Mouse (Mus musculus) neural tube, embryonic 15.5 days (tissue): ENCODE measurements around the gene Rps23. TPM values are rescaled to one million over a fixed set of nuclear protein-coding genes. Genes with fewer than 3 reads are reported as not detected.

ENCODE experiments used
- ATAC-seq: fragments of 200-750 bp; cut with Nextera tagmentation; 2 replicates; pipeline ENCODE4 v1.8.0; 2017; ENCODE audit warnings: mild to moderate bottlenecking, moderate TSS enrichment, moderate library complexity; ENCODE audit not compliant: low FRiP score
- H3K27ac ChIP-seq: fragments of 300-500 bp; sonication (generic); replicated peaks from 2 replicates; pipeline ENCODE4 v1.5.1; 2015; ENCODE audit warnings: mild to moderate bottlenecking, inconsistent platforms
- H3K27me3 ChIP-seq: fragments of 300-500 bp; sonication (generic); replicated peaks from 2 replicates; pipeline ENCODE4 v1.6.1; 2015; ENCODE audit warnings: inconsistent platforms
- H3K36me3 ChIP-seq: fragments of 300-500 bp; sonication (generic); 2 replicates; pipeline ENCODE4 v1.6.1; 2015; ENCODE audit warnings: inconsistent platforms
- H3K4me1 ChIP-seq: fragments of 300-500 bp; sonication (generic); 2 replicates; pipeline ENCODE4 v1.6.1; 2015; ENCODE audit warnings: inconsistent platforms
- H3K4me2 ChIP-seq: fragments of 300-500 bp; sonication (generic); 2 replicates; pipeline ENCODE4 v1.6.1; 2015; ENCODE audit warnings: inconsistent platforms, mild to moderate bottlenecking, moderate library complexity
- H3K4me3 ChIP-seq: fragments of 300-500 bp; sonication (generic); replicated peaks from 2 replicates; pipeline ENCODE4 v1.5.1; 2015; ENCODE audit warnings: mild to moderate bottlenecking, inconsistent platforms
- H3K9ac ChIP-seq: fragments of 300-500 bp; sonication (generic); replicated peaks from 2 replicates; pipeline ENCODE4 v1.6.1; 2015; ENCODE audit warnings: mild to moderate bottlenecking, inconsistent platforms
- H3K9me3 ChIP-seq: fragments of 300-500 bp; sonication (generic); replicated peaks from 2 replicates; pipeline ENCODE4 v1.6.1; 2016; ENCODE audit warnings: inconsistent platforms
- WGBS: fragments of 180-500 bp; shearing (Covaris S2); methylation state at CpG from one replicate; pipeline ENCODE4 v1.1.7; 2015; ENCODE audit warnings: mixed read lengths; 5-methylcytosine and 5-hydroxymethylcytosine counted together
- polyA plus RNA-seq: library from polyadenylated mRNA; unstranded; fragments of >200 nt; fragmentation: Nextera tagmentation; extraction: Ambion mirVana; gene quantifications from 2 replicates; pipeline ENCODE4 v1.2.1, GENCODE M21; 2015

The Rps23 gene
- polyA plus RNA-seq, 1 experiment from 2014 or later: 107 TPM

DNA sequence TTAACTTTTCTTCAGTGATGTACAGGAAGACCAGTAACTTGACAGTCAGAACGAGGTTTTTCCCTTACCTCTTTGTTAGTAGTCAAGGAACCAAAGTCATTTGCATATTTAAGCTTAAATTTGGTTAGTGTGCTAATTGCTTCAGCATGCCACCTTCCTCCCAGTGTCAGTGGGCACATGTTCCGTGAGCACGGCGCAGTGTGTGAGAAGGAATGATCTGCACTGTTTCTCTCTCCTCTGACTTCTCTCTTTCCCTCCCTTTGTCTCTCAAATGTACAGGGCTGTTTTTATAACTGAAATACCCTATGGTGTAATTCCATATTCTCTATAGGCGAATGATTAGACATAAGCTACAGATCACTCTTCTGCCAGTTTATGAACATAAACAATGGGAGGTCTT, 16.8 kb downstream of the Rps23 start:
- WGBS: 79% methylated on average over 5 of the region's 5 CpGs
- Histone ChIP-seq H3K4me2 (no peak overlapping the region), H3K4me1 (no peaks in the 10 kb centered on the region), H3K27me3 (no peaks in the 10 kb centered on the region), H3K4me3 (no peak overlapping the region), H3K9ac (no peak overlapping the region), H3K27ac (no peak overlapping the region), H3K36me3 (no peaks in the 10 kb centered on the region), H3K9me3 (no peaks in the 10 kb centered on the region)
- no peak for ATAC-seq

DNA sequence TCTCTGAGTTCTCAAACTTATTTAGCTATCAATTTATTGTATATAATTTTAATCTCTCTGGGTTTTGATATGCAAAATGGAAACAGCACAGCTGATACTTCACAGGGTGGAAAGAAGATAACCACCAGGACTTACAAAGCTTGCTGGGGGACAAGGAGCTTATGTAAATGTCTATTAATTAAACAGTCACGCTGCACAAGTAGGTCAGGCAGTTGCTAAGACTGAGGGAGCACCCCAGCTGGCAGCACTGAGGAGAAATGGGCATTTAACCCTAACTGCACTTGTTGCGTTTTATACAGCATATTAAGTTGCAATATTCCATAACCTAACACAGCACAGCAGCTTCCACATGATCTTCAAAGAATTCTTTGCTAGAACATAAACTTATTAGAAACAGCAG, 36.1 kb downstream of the Rps23 start:
- 42% methylated on average over 2 of the region's 2 CpGs for WGBS
- Histone ChIP-seq H3K4me3 (no peak overlapping the region), H3K4me2 (no peak overlapping the region), H3K9me3 (no peaks in the 10 kb centered on the region), H3K27ac (no peak overlapping the region), H3K27me3 (no peaks in the 10 kb centered on the region), H3K9ac (no peak overlapping the region), H3K4me1 (peaks cover 6% of the 10 kb centered on the region; the same call in 1 of the 2 replicates), H3K36me3 (no peaks in the 10 kb centered on the region)
- ATAC-seq: no peak

DNA sequence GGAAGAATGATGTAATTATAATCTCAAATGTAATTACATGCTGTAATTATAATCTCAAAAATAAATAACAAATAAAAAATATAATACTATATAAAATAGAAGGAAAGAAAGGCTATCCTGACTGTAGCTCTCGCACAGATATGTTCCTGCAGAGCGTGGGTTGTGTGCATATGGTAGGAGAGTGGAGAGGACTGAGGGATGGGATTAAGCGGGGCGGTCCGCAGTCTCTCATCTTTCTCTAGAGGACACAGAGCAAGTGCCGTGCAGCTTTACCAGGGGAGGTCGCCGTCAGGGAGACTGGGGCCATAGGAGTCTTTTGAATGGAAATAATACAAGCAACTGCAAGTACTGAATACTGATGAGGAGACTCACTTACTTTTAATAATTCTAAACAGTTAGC, 37.8 kb downstream of the Rps23 start:
- H3K9me3 ChIP-seq: no peaks in the 10 kb centered on the region
- no peaks in the 10 kb centered on the region for H3K36me3 ChIP-seq
- H3K4me1 ChIP-seq: peaks cover 6% of the 10 kb centered on the region; the same call in 1 of the 2 replicates
- WGBS: 75% methylated on average over 8 of the region's 8 CpGs
- H3K9ac ChIP-seq: no peak overlapping the region
- no peak overlapping the region for H3K4me3 ChIP-seq
- H3K27me3 ChIP-seq: no peaks in the 10 kb centered on the region
- no peak for ATAC-seq
- H3K27ac ChIP-seq: no peak overlapping the region
- H3K4me2 ChIP-seq: no peak overlapping the region

DNA sequence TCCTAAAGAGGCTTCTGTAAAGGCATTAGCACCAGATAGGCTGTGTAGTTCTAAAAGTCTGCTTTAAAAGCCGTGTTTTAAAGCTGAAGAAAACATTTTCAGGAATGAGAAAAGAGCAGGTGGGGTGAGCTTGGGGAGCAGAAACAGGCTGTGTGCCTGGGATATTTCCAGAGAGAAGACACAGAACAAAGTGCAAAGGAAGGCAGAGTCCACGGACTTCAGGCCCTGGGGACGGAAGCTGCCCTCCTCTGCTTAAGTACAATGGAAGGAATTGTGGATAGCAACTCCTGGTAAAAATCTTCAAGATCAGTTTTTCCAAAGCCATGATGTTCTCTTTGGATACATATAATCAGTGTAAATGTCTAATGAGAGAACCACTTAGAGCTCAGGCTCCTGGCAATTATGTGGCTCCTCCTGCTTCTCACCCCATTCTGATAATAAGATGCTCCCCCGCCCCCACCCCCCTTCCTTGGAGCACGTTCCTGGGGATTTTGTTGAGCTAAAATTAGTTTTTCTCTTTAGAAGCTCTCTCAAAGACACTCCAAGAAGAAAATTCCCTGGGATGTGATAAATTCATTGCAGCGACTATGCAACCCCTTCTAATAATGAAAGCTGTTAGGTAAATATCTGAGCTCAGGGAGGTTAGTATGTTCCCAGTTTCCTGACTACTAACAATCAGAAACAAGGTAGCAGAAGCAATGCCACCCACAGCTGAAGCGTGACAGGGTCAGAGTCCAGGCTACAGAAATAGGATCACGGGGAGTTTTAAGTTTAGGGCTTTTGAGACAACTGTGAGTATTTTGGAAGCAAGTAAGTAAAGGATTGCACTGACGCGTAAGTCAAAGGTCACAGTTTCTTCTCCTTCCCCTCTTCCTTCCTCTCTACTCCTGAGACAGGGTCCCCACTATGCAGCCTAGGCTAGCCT, 40.3 kb downstream of the Rps23 start:
- Histone ChIP-seq H3K4me2 (no peak overlapping the region), H3K4me3 (no peak overlapping the region), H3K4me1 (peaks cover 6% of the 10 kb centered on the region; the same call in 1 of the 2 replicates), H3K27ac (peak overlapping the region; percentile 56; the same call in 1 of the 2 replicates), H3K27me3 (no peaks in the 10 kb centered on the region), H3K9ac (no peak overlapping the region), H3K36me3 (no peaks in the 10 kb centered on the region), H3K9me3 (no peaks in the 10 kb centered on the region)
- ATAC-seq: no peak
- WGBS: 63% methylated on average over 10 of the region's 10 CpGs

DNA sequence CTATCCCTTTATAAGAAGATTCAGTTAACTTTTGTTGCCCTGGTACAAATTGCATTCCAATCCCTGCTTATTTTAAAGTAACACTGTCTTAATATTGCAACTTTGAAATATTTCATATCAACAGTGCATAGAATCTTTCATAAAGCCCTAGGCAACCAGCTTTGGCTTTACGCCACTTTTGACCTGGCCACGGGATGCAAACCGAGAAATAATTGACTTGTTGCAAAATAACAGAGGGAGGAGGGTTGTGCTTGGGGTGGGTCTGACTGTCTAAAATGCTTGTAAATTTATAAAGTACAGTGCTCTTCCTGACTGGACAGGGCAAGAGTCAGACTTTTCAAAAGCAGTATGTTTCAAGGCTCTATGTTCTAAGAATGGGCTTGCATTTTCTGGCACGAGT, 41.8 kb downstream of the Rps23 start:
- no peak overlapping the region for H3K4me2 ChIP-seq
- 81% methylated on average over 4 of the region's 4 CpGs for WGBS
- no peaks in the 10 kb centered on the region for H3K27me3 ChIP-seq
- no peak overlapping the region for H3K27ac ChIP-seq
- no peaks in the 10 kb centered on the region for H3K36me3 ChIP-seq
- no peaks in the 10 kb centered on the region for H3K9me3 ChIP-seq
- H3K4me3 ChIP-seq: no peak overlapping the region
- H3K4me1 ChIP-seq: peaks cover 6% of the 10 kb centered on the region; the same call in 1 of the 2 replicates
- no peak overlapping the region for H3K9ac ChIP-seq
- no peak for ATAC-seq

DNA sequence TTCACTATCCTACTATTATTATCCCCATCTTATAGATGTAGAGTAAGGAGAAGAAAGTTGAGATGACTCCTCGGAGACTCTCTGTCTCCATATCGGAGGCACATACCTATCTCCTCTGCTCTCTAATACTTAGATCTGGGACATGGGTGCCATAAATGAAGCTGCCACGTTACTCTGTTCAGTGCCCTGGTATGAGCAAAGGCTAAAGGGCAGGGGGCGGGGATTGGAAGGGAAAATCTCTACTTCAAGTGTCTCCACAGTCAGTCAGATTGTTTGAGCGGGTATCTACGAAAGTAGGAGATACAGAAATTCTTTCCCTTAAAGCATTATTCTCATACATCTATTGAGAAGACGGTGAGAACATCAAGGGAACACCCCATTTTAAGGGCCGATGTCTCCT, 43.2 kb downstream of the Rps23 start:
- no peak overlapping the region for H3K4me3 ChIP-seq
- no peak overlapping the region for H3K4me2 ChIP-seq
- H3K9me3 ChIP-seq: no peaks in the 10 kb centered on the region
- no peaks in the 10 kb centered on the region for H3K36me3 ChIP-seq
- WGBS: 81% methylated on average over 8 of the region's 8 CpGs
- no peak overlapping the region for H3K27ac ChIP-seq
- peaks cover 6% of the 10 kb centered on the region; the same call in 1 of the 2 replicates for H3K4me1 ChIP-seq
- no peak for ATAC-seq
- no peak overlapping the region for H3K9ac ChIP-seq
- no peaks in the 10 kb centered on the region for H3K27me3 ChIP-seq

DNA sequence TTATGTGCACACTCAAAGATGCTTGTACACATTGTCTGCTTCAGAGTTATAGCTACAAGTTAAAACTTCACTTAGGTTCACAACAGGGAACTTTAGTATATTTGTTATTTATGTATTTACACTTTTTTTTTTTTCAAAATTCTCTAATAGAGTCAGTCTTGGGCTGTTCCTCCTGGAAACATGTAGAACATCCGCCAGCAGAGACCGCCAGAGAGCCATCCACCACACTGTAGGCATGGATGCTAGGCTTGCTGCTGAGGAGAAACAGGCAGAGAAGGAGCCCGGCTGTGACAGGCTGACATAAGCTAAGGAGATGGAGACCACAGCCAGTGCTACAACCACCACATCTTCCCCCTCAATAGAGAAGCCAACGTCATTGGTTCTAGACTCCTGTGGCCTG, 44.7 kb downstream of the Rps23 start:
- Histone ChIP-seq H3K9me3 (no peaks in the 10 kb centered on the region), H3K27me3 (no peaks in the 10 kb centered on the region), H3K9ac (no peak overlapping the region), H3K4me1 (peaks cover 6% of the 10 kb centered on the region; the same call in 1 of the 2 replicates), H3K36me3 (no peaks in the 10 kb centered on the region), H3K27ac (no peak overlapping the region), H3K4me2 (no peak overlapping the region), H3K4me3 (no peak overlapping the region)
- peak; percentile 89 for ATAC-seq
- 2% methylated on average over 4 of the region's 4 CpGs for WGBS

DNA sequence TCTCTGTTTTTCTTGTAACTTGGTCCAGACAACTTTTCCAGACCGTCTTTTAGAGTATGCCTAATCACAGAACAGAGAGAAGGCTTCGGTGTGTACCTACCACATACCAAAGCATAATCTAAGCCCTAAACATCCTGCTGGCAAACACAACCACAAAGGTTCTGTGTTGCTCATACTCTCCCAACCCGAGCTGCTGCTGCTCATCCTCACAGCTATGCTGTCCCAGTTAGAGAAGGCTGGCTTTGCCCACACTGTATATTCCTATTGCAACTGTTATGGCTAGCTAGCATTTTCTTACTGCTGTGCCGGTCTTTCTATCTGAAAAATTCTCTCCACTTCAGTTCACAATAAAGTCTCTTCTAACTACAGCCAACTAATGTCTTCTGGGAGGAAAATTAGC, 46.2 kb downstream of the Rps23 start:
- Histone ChIP-seq H3K27ac (no peak overlapping the region), H3K27me3 (no peaks in the 10 kb centered on the region), H3K4me1 (0 out of 2 replicates have a peak, but pooled peaks cover 5% of the 10 kb centered on the region), H3K4me2 (no peak overlapping the region), H3K9me3 (no peaks in the 10 kb centered on the region), H3K9ac (no peak overlapping the region), H3K4me3 (no peak overlapping the region), H3K36me3 (no peaks in the 10 kb centered on the region)
- no peak for ATAC-seq
- 82% methylated on average over 4 of the region's 4 CpGs for WGBS

DNA sequence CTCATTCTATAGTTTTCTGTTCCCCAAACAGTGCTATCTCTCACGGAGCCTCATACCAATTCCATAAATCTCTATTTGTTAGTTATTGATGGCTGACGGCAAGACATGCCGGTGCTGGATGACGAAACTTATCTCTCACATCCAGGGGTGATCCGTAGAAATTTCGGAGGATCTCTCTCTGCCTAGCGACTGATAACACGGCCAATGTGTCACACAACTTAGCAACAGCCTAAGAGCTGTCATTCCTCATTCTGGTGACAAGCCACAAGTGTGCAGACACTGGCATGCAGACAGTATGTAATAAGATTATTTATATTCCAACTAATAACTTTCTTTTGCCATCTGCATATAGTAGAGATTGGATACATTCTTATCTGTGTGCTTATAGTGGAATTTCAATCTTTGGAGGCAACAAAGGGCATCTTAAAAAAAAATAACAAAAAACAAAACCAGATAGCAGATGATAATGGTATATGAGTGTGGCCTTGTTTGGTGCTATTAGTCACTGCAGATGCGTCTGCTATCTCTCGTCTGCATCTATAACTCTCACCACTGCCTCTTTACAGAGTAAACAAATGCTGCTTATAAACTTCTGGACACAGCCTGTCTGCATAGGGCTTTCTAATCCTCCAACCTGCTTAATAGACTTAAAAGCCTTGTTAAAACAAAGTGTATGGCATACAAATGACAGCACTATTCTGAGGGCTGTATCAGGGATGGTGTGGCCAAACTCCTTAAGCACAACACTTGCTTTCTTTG, 47.7 kb downstream of the Rps23 start:
- no peak for ATAC-seq
- 0 out of 2 replicates have a peak, but pooled peaks cover 5% of the 10 kb centered on the region for H3K4me1 ChIP-seq
- no peaks in the 10 kb centered on the region for H3K9me3 ChIP-seq
- no peak overlapping the region for H3K4me2 ChIP-seq
- H3K27me3 ChIP-seq: no peaks in the 10 kb centered on the region
- no peak overlapping the region for H3K9ac ChIP-seq
- H3K27ac ChIP-seq: no peak overlapping the region
- no peak overlapping the region for H3K4me3 ChIP-seq
- no peaks in the 10 kb centered on the region for H3K36me3 ChIP-seq
- WGBS: 87% methylated on average over 10 of the region's 10 CpGs

DNA sequence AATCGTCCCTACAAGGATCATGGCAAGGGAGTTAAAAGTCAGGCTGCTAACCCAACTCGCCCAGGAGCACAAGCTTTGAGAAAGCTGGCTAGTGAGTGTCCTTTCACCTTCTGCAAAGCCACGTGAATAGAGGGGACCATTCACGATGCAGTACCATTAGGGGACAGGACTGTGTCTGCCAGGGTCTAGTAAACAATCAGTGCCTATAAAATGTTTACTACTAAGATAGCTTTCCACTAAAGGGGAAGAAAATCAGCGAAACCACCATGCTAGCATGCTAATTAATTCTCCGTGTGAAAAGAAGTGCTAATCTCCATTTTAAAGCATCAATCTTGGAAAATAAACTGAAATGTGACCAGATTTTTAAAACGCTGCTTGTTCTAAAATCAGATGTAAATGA, 50.7 kb downstream of the Rps23 start:
- Histone ChIP-seq H3K4me2 (no peak overlapping the region), H3K27me3 (no peaks in the 10 kb centered on the region), H3K4me3 (no peak overlapping the region), H3K4me1 (0 out of 2 replicates have a peak, but pooled peaks cover 5% of the 10 kb centered on the region), H3K9ac (no peak overlapping the region), H3K27ac (no peak overlapping the region), H3K9me3 (no peaks in the 10 kb centered on the region), H3K36me3 (no peaks in the 10 kb centered on the region)
- no peak for ATAC-seq
- WGBS: 28% methylated on average over 7 of the region's 7 CpGs
